Mouse (Mus musculus): ENCODE data around the gene Cideb.

The Cideb gene

DNA sequence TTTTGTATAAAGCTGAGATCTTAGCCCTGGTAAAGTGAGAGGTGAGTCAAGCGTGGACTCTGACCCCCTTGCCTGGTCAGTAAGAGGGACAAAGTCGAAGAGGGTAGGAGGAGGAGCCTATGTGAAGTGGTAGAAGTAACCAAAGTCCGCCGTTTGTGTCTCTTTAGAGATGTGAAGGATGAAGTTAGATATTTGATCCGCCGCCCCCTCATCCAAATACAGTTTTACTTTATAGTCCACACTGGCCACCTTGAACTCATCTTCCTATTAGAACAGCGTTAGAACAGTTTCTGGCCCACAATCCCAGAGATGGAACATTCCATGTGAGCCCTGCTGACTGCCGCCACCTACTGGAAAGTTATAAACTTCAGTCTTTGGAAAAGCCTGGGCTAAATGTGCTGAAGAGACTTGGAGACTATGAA is at the start of gene Cideb:
Gene Cideb (minus strand): TSS at position 96 of the 422 bp plus-strand sequence.
- peak; percentile 83 for DNase-seq

DNA sequence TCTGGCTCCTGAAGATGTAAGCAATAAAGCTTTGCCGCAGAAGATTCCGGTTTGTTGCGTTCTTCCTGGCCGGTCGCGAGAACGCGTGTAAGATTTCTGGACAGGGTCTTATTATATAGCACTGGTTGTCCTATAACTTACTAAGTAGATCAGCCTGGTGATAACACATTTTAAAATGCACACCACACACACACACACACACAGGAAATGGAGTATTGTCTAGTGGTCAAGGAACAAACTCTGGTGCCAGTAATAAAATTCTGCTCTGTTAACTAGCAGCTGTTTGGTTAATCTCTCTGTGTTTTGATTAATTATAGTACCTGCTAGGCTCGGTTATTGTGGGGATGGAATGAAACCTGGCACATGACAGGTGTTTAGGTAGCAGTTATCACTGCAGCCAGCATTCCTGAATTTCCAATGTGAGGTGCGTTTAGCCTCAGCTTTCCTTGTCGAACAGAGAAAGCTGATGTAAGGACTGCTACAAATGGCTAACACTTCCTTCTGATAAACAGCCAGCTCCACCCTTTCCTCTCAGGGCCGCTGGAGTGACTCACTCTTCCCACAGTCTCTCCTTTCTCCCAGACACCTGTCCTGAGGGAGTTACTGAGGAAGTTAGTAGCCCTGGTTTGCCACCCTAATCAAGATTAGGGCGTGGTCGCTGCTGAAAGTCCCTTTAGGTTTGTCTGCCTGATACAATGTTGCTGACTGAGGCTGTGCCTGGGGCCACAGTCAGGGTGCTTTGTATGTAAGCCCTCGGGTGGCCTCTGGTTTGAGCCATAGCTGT is 37.3 kb upstream of the Cideb start:
- DNase-seq = no peak

DNA sequence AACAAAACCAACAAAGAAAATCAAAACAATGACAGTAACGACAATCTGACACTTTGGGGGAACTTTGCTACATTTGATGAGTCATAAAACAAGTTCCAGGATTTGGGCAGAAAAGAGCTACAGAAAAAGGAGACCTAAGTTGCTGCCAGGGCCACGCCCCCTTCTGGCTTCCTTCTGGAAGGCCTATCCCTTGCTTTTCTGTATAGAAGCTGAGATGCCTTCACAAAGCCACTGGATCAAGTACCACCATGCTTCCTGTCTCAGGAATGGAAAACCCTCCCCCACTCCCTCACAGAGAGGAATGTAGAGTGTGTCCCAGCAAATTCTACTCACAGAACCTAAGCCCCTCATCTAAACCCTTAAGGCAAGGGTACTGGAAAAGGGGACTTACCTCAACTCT is 35.7 kb upstream of the Cideb start:
- no peak for DNase-seq

DNA sequence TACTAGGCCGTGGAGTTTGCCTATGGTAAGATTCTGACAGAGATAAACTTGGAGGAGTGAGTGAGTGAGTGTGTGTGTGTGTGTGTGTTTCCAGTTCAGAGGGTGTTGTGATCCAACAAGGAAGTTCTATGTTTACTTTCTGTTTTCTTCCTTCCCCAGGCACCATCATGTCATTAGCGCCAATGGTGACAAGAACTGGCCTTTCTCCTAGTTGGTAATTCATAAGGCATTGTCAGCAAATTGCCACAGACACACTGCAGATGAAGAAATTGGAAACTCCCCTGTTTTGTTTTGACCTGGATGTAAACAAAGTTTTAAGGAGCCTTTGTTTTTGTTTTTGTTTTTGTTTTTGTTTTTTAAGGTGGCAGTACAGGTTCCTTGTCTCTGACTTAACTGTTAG is 35.2 kb upstream of the Cideb start:
- DNase-seq = no peak

DNA sequence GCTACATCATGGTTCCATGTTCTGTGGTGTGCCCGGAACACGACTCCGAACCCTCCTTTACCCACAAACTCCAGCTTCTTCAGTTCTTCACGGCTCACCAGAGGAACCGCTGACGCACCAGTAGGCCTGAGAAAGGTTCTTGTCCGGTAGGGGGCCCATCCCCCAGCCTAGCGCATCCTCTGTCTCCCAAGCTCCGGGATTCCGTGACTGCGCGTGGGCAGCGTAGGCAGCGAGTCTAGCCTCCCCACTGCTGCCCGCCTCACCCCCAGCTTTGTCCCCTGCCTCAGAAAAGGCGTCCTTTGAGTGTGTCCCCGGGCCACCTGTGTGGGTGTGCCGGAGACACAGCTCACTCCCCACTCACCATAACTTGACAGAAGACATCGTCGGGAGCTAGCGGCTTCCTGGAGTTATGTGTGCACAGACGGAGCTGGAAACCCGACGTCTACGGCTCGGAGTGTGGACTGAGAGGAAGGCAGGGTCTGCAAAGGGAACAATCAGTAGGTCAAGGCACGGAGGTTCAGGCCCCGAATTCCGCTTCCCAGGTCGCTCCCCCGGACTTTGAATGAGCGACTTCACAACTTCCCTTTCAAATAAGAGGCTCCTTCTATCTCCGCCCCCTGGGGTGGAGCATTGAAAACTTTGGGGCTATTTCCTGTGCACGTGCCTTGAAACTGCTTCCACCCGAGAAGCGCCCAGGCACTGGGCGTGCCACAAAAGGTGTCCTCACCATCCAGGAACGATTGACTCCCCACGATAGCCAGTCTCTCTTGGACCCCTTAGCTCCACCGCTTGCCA is 30.2 kb upstream of the Cideb start, which contains the start of gene Ripk3:
Gene Ripk3 (minus strand): TSS at position 610 of the 795 bp plus-strand sequence.
- peak; percentile 61 for DNase-seq

DNA sequence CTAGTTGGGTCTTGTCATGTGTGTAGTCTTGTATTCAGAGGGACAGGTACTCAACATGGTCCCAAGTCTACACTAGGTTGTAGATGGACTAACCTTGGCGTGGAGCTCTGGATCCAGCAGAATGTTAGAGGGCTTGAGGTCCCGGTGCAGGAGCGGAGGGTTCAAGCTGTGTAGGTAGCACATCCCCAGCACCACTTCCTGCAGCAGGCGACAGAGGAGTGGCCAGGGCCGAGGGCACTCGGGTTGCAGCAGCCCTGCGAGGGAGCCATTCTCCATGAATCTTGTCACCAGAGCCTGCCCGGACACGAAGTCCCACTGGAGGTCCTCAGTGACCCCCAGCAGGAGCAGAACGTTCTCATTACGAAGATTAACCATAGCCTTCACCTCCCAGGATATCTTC is 29.5 kb upstream of the Cideb start:
- DNase-seq = no peak

DNA sequence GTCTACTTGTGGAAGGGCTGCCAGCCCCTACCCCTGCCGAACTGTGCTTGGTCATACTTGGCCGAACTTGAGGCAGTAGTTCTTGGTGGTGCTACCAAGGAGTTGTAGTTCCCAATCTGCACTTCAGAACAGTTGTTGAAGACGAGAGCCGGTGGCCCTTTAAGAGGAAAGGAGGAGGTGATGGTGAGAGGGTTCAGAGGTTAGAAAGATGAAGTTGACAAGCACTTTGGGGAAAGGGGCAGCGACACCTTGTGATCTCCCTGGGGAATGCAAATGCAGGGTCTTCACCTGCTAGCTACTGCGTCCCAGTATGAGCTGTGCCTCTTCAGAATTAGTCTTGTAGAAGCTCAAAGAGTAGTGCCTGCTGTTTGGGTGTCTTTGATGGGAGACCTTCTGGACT is 26.9 kb upstream of the Cideb start:
- no peak for DNase-seq

DNA sequence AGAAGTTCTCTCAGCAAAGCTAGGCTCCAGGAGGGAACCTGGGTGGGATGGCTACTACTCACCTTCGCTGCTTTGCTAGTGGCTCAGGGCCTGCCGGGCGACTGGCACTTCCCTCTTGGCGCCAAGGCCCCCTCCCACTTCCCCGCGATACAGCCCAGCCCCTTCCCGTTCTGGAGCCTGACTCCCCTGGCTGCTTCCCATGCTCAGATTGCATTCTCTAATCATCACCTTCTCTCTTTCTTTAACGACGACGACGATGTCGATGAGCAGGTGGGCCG is 25.6 kb upstream of the Cideb start, which contains the start of gene Adcy4:
Gene Adcy4 (minus strand): TSS at position 138 of the 278 bp plus-strand sequence.
- DNase-seq = peak; percentile 40

DNA sequence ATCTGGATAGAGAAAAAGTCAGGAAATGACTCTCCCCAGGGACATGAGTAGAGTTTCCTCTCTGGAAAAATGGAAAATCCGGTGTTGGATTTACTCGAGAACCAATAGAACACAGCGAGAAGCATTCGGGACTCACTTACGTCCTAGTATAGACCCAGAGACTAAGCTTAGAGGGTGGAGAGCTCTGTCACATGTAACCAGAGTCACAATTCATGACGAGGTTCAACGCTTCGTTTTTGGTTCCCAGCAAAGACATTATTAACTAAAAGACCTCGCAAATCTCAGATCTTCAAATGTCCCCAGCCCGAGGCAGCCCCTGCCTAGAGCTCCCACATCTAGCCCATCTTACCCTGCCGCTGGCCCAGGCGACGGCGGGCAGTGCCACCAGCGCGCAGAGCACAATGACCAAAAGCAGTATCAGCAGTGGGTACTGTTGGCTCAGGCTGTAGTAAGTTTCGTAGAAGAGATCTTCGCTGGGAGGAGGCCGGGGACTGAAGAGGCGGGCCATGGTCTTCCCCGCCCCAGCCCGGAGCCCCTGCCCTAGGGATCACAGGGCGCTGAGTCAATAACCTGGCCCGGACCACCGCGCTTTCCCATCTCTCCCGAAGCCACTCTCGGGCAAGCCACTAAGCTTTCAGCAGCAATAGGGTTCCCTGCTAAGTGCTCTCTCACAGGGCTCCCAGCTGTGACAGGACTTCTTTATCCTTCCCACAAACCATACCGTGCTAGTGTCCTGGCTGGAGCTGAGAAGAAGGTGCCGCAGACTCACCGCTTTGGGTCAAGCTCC is 25.1 kb upstream of the Cideb start:
- peak; percentile 87 for DNase-seq

DNA sequence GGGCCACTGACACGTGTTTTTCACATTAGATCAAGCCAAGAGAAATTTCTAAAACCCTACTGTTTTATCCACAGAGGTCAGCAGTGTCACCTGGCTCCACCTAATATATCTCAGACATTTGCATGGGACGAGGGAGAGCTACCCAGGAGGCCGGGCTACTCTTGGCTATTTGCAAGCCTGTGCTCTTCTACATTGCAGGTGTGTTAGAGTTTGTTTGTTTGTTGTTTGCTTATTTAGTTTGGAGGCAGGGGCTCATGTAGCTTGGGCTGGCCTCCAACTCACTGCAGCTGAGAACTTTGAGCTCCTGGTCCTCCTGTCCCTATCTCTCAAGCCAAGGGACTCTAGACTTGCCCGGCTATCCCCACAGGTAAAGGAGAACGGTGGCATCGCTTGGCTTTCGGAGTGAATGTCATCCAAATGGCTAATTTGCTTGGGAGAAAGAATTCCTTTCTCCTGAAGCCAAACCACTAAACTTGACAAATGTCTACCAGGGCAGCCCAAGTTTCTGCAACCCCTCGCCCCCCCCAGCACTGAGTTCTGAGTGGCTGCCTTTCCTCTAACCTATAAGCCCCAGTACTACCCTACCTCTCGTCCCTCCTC is 24.2 kb upstream of the Cideb start:
- DNase-seq = no peak

DNA sequence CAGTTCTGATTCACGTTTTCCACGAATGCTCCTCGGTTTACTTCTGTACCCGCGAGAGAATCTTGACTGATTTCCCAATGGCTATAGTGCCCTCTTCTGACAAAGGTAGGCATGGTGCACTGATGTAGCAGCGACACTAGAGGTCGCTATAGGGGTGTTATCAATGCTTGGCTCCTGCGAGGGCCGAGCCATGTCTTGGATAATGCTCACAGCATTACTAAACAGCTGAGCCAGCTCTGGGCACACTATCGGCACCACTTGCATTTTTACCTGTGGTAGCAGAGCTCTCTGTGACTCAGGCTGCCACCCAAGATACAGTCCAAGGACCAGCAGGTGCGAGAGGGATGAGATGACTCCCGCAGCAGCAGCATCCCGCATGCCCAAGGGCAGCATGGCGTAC is 23.1 kb upstream of the Cideb start:
- peak; percentile 89 for DNase-seq

DNA sequence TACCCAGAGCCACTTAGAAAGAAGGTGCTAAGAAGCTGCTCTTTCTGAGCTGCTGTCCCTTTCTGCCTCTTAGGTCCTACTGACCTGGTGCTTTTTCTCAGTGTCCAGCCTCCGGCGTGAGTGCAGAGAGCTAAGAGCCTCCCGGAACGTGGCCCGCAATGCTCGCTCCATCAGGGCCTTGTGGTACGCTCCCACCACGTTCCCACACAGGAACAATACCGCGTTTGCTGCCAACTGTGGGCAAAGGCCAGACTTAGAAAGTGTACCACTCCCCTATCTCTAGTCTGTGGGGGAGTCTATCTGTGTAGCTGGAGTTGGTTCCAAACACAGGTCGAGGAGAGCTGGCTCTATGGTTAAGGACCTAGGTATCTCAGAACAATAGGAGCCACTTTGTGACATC is 22.5 kb upstream of the Cideb start:
- no peak for DNase-seq

DNA sequence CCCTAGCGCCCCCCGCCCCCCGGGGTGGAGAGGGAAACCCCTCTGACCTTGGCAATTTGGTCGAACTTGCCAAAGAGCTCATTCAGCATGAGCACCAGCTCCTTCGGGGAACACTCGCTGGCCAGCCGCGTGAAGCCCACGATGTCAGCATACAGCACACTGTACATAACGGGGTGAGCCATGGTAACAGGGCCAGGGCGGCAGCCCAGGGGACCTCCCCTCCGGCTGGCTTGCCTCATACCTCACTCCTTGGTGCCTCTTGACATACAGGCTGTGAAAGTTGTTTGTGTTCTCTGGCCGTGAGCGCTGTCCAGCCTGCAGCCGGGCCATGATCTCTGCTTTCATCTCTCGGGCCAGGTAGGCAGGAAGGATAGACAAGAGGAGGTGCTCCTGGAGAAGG is 21.4 kb upstream of the Cideb start:
- DNase-seq = no peak

DNA sequence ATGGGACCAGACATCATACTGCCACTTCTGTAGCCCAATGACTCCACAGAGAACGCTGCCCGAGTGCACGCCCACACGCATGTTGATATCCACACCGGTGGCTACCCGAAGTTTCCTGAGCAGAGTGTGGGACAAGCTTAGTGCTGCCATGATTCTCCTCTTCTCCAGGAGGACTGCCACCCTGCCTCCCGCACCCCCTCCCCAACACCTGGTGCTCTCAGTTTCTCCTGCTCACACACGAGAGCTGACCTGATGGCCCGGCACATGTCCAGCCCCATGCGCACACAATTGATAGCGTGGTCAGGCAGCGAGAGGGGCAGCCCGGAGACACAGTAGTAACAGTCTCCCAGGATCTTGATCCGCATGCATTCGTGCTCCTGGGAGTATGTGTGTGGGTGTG is 20.4 kb upstream of the Cideb start:
- DNase-seq = no peak

DNA sequence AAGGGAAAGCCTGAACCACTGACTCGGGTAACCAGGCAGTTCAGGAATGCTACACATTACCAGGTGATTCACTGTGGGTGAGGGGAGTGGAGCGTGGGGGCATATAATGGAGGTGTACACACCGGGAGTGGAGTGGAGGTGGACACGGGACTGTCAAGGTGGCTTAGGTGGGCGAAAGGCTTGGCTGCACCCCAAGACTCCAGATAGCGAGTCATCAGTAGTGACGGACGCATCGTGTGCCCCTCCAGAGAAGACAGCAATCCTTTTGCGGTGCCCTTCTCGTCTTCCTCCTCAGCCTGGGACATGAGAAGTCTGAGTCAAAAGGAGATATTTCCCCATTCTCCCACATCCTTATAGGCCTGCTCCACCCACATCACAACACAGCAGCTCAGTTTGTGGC is 19.5 kb upstream of the Cideb start:
- no peak for DNase-seq

DNA sequence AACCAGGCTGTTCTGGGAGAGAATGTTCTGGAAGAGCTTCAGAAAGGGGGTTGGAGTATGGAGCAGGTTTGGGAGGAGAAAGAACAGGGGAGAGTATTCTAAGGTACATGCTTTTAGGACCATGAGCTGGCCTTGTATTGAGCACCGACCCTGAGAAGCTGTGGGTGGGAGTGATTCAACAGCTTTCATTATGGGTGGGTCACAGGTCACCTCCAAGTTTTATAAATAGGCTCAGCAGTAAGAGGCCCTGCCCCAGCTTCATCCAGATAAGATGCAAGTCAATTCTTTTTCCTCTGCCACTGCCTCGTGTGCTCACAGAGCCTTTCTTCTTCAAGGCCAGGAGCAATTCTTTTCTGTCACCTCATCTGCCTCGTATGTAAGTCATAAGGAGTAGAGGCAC is 18.9 kb upstream of the Cideb start:
- no peak for DNase-seq

DNA sequence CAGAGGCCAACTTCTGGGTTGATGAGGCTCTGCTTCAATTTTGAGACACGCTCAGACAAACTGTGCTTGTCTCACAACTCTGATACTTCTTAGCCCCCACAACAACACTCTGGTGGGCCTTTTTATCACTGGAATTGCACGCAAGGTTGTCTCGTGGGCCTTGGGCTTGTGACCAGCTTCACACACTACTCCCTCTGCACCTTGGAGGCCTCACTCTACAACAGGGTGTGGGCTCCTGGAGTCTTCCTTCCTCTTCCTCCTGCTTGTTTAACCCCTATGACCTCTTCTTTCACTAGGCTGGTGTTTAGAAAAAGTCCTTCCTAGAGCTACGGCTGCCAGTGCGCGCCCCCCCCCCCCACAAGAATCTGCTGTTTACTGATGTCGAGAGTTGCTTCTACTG is 18.5 kb upstream of the Cideb start:
- DNase-seq = no peak

DNA sequence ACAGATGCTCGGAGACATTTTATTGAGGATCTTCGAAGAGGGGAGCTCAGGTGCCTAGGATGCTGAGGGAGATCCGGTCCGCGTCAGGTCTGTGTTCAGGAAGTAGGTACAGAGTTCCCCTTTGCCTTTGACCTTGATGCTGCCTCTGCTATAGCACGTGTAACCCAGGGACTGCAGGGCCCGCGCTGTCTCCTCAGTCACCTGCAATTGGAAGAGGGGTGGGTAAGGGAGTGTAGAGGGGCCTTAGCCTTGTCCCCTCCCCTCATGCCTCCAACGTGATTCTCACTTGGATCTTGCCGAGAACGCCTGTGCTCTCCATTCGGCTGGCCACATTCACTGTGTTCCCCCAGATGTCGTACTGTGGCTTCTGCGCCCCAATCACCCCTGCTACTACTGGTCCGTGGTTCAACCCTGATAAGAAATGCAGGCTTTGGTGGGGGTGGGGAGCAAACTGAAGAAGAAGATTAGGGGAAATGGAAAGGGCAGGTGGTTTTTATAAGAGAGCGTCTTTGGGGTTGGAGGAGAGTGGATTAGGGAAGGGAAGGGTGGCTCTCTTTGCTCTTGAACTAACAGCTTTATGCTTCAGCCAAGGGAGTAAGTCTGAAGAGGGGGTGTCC is 10.9 kb upstream of the Cideb start:
- DNase-seq = no peak

DNA sequence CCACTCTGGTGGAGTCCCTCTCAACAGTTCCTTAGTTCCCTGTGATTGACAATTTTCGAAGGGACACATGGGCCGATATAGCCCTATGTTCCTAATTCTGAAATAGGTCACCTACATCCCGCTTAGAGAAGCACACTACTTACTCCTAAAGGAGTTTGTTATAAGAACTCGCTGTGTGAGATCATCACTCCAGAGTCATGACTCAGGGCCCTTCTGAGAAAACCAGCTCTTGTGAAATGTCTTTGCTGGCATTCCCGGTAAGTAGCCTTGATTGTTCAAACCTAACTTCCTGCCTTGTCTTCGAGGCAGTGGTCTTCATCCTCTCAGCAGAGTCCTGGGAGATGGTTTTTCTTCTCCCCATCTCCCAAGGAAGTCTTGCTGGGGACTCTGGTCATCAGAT is 10.3 kb upstream of the Cideb start:
- no peak for DNase-seq

DNA sequence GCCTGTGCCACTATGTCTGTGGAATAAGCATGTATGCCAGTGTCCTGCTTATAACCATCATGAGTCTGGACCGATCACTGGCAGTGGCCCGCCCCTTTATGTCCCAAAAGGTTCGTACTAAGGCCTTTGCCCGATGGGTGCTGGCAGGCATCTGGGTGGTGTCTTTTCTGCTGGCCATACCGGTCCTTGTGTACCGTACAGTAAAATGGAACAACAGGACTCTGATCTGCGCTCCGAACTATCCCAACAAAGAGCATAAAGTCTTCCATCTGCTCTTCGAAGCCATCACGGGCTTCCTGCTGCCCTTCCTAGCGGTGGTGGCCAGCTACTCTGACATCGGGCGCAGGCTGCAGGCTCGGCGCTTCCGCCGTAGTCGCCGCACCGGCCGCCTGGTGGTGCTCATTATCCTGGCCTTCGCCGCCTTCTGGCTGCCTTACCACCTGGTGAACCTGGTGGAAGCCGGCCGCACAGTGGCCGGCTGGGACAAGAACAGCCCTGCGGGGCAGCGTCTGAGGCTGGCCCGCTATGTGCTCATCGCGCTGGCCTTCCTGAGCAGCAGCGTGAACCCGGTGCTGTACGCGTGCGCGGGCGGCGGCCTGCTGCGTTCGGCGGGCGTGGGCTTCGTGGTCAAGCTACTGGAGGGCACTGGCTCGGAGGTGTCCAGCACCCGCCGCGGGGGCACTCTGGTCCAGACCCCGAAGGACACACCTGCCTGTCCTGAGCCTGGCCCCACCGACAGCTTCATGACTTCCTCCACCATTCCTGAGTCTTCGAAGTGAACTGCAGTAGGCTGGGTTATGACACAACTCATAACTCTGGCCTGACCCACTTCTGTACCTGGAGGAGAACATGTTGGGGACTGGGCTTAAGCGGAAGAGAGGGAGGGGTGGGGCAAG is 9.5 kb upstream of the Cideb start:
- DNase-seq = peak; percentile 84

DNA sequence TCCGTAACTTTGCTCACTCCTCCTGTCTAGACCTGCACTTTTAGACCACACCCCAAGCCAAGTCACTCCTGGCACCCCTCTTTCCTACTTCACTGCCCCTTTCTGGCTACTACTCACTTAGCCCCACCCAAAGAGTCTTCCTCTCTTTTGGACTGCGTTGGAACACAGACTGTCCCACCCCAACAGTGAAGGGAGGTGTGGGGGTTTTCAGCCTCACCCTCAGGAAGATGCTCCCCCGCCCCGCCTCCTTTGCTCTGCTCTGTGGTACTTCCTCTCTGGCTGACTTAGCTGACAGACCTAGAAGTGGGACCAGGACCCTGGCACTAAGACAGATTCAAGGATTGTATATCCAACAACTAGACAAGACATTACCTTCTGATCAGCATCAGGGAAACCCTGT is 7.4 kb upstream of the Cideb start, which contains the start of gene Ltb4r1:
Gene Ltb4r1 (plus strand): TSS at position 267 of the 400 bp plus-strand sequence.
- no peak for DNase-seq

DNA sequence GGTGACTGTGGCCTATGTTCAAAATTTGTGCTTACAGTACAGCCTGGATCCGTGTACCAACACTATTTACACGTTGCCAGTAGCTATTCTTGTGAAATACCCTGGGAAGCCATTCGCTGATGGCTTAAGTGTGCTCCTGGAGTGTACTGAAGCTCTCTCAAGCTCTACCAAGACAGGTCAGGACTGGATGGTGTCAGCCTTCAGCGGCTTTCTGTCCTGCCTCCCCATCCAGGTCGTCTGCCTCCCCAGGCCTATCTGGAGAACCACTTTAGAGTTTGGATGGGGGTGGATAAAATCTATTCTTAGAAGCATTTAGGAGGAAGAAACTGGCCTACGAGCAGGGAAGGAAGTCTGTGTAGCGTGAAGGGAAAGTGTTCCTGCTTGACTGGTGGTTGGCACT is 4.9 kb upstream of the Cideb start:
- DNase-seq = no peak

All from embryo, embryonic 11 days (tissue).